Mouse (Mus musculus) T-helper 1 cell (primary cell): Measurements from ENCODE around the gene Cnn3.

Experiments
- in situ Hi-C: fragments of 300-600 bp; cut with MboI, MseI; formaldehyde crosslinking; loops from one replicate; pipeline ENCODE4 v1.15.1; 2025; ENCODE audit warnings: high pct_unique_total_duplicates

Gene Cnn3

GRCm38 (mm10) chr3:121448606-121449005, 22.3 kb downstream of the Cnn3 start:
- in situ Hi-C loops = no loop called here

- in situ Hi-C loops = no loop called here
Observed at GRCm38 (mm10) chr3:121449527-121449926, 23.2 kb downstream of the Cnn3 start.

GRCm38 (mm10) chr3:121451404-121451803, 25.1 kb downstream of the Cnn3 start:
- in situ Hi-C loops = no loop called here

DNA sequence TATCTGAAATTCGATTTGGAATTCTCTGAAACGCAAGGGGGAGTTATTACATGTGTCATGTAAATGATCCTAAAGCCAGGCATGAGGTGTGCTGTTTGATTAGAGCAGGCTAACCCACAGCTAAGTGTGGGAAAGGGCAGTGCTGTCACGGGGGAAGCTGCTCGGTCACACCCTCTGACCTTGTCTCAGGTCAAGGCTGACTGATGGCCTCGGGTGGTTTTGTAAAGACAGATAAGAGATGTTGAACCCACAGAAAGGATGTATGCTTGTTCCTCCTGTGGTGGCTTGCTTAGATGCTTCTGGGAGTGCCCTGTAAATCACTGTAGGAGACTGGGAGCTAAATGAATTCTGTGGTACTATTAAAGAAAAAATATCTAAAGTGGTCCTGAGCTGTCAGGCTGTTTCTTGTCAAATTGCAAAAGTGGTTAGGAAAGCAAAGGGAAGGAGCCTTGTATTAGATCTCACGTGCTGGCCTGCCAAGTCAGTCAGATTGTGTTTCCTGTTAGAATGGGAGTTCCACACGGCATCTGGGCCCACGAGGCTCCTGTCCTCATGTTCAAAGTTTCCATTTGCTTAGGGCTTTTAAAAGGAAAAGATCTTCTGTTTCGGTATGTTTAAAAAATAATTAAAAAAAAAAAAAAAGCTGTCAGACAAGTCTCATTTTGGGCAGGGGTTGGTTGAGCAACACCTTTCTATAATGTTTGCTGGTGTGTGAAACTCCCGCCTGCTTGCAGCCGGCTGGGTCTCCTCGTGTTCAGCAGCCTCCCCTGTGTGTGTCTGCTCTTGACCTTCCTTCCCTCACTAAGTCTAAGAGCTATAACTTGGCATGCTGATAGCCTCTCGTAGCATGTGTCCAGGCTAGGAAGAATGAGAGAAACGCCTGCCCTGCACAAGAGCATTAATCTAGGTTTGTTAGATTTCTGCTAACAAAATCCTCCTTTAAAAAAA, 32.5 kb downstream of the Cnn3 start:
- in situ Hi-C loops = no loop called here

DNA sequence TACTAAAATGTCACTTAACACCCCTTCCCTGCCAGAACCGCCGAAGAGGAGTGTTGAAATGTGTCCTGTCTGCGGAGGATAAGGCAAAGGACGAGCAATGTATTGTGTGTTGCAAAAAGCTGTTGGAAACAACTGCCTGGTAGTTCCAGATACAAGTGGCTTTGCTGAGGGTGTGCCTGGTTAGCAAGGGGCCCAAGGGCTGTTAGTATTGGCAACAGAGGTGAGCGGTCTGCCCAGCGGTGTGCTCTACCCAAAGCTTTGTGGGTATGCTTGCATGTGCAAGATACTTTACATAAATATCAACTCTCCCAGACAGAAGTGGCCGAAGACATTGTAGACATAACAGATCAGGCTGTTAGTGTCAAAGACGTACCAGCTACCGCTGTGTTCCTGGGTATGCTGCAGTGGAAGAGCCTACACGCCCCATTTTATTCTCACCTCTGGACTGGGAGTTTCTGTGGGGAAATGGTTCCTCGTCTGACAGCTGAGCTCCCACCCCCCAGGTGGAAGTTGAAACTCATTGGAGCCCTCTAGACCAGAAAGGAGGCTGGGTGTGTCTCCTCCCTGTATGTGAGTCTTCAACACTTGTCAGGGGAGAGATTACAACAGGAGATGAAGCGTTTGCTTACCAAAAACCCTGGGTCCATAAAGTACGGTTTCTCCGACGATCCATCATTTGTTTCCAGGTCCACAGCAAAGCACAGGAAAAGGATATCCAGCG, 34.3 kb downstream of the Cnn3 start:
- in situ Hi-C loops = no loop called here

DNA sequence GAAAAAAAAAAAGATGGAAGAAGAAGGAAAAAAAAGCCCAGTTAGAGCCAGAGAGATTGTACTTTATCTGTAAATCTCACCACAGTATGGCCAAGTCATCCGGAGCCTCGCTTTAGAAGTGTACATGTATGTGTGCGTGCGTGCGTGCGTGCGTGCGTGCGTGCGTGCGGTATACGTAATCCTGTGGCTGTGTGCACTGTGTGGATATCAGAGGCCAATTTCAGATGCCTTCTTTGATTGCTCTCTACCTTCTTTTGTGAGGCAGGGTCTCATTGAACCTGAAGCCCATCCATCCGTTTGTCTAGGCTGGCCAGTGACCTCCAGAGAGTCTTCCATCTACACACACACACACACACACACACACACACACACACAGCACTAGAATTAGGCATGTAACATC, 35.2 kb downstream of the Cnn3 start:
- in situ Hi-C loops = no loop called here

DNA sequence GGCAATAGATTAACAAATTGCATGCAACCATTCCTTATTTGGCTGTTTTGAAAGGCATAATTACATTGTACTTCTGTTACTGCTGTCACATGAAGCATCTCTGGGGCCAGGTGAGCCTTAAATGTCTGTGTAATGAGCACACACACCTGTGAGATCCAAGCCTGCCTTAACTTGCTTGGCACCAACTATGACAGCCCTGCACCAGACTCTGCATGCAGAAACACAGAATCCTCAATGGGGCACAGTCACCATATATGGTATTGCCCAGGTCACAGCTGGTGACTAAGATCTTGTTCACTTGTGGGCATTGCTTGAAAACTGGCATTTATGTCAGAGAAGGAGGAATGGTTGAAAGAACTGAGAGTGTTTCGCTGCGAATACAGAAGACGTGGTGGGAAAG, 36.5 kb downstream of the Cnn3 start:
- in situ Hi-C loops = no loop called here

- in situ Hi-C loops = no loop called here
Observed at GRCm38 (mm10) chr3:121464733-121465305, 38.5 kb downstream of the Cnn3 start.

DNA sequence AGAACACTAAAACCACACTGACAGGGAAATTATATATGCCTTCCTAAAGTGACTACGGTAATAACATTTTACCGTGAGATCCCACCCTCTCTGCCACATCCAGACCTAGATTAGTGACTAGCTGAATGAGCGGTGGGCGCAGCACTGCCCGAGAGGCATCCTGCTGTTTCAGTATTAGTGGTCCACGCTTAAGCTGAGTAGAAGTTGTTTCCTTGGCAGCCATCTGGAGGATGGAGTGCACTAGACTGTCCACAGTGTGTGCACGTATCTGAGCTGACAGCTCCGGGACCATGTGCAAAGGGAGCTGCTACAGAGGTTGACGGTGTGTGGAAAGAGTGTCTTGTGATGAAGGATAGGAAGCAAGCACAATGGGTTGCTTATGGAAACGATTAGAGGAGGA, 39.5 kb downstream of the Cnn3 start:
- in situ Hi-C loops = no loop called here

- in situ Hi-C loops = no loop called here
Observed at GRCm38 (mm10) chr3:121467094-121467552, 40.8 kb downstream of the Cnn3 start.

- in situ Hi-C loops = no loop called here
Observed at GRCm38 (mm10) chr3:121468136-121468535, 41.8 kb downstream of the Cnn3 start.

- in situ Hi-C loops = no loop called here
Observed at GRCm38 (mm10) chr3:121469185-121469975, 43.1 kb downstream of the Cnn3 start.

GRCm38 (mm10) chr3:121471703-121472102, 45.4 kb downstream of the Cnn3 start:
- in situ Hi-C loops = no loop called here

- in situ Hi-C loops = no loop called here
Observed at GRCm38 (mm10) chr3:121474738-121475137, 48.4 kb downstream of the Cnn3 start.

- in situ Hi-C loops = no loop called here
Observed at GRCm38 (mm10) chr3:121480030-121480960, 54.0 kb downstream of the Cnn3 start.

DNA sequence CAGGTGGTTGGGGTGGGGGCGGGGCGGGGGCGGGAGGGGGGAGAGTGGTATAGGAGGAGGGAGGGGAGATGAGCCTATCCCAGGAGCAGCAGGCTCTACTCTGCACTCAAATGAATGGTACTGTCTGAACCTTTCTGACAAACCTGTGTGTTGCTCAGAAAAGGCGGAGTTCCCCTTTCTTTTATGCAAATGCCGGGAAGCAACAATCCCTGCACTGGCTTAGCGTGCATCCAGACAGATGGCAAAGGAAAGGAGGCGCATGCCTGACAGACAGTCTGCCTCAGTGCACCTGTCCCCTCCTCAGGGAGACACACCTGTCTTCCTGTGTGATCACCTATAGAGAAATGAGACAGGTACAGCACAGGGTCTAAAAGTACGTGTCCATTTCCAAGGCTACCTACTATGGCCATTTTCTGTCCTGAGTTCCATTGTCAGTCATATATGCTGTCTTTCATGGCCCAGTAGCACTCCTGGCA, 54.7 kb downstream of the Cnn3 start:
- in situ Hi-C loops = no loop called here

- in situ Hi-C loops = no loop called here
Observed at GRCm38 (mm10) chr3:121481564-121481963, 55.3 kb downstream of the Cnn3 start.

GRCm38 (mm10) chr3:121483266-121484161, 57.2 kb downstream of the Cnn3 start:
- in situ Hi-C loops = no loop called here

DNA sequence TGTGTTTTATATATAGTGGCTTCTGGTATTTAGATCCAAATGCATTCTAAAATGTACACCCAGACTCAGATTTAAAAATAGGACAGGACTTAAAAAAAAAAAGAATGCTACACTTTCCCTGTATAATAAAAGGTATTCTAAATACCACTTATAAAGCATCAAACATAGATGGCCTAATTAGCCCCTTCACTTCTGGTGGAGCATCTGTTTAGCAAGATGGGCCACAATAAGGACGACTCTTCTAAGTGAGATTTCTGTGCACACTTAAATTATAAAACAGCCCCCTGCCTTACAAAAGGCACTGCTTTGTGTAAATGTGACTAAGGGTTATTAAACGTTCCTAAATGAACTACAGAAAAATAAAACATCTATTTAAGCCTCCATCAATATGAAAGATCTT, 58.9 kb downstream of the Cnn3 start:
- in situ Hi-C loops = no loop called here
